Mouse (Mus musculus): ENCODE data around the gene Abhd17c. TPM values are rescaled to one million over a fixed set of nuclear protein-coding genes. Genes with fewer than 3 reads are reported as not detected.

The Abhd17c gene
- polyA plus RNA-seq, 1 experiment from 2014 or later, result 34.9 TPM

- ATAC-seq (ENCODE audit: low read depth) (no peak), DNase-seq (ENCODE audit: low spot score) (no peak)
- Histone ChIP-seq H3K4me2 (ENCODE audit: low read depth, low read length) (no peak overlapping the region), H3K9me3 (ENCODE audit: control insufficient read depth, low read length) (no peaks in the 10 kb centered on the region), H3K27me3 (replicated peaks; ENCODE audit: control insufficient read depth, insufficient read depth, low read length) (no peaks in the 10 kb centered on the region), H3K4me3 (ENCODE audit: low read depth, low read length) (no peak overlapping the region), H3K9ac (ENCODE audit: low read depth, low read length) (no peak overlapping the region), H3K27ac (replicated peaks; ENCODE audit: low read depth, low read length) (no peak overlapping the region), H3K36me3 (ENCODE audit: control insufficient read depth, insufficient read depth, low read length) (no peaks in the 10 kb centered on the region), H3K4me1 (ENCODE audit: control insufficient read depth, insufficient read depth, low read length) (peaks cover 31% of the 10 kb centered on the region)
- WGBS, result 59% methylated on average over 12 of the region's 12 CpGs
Observed at GRCm38 (mm10) chr7:84119216-84120105, 32.2 kb downstream of the Abhd17c start.

DNA sequence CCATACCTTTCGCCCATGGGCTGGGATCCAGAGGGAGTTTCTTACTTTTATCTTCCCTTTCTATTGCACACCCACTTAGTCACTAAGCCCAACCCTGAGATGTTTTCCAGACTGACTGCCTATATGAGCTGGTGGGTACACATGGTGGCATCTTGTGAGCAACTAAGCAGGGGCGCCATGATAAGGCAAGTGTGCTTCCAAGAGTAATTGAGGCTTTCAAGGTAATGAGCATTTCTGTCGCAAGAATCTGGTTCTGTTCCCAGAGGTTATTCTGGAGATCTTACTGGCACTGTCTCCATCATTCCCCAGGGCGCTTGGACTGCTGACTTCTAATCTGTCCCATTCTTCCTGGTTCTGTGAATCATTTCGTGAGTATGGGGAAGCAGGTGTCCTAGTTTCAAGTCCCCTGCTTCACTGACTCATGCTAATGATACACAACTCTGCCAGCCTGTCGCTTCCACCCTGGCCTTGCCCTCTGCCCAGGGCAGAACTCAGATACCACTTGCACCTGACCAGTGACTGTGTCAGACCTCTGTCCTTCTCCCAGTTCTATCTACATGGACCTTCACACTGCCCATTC, 34.1 kb downstream of the Abhd17c start:
- Histone ChIP-seq H3K27me3 (replicated peaks; ENCODE audit: control insufficient read depth, insufficient read depth, low read length) (no peaks in the 10 kb centered on the region), H3K4me3 (ENCODE audit: low read depth, low read length) (no peak overlapping the region), H3K9me3 (ENCODE audit: control insufficient read depth, low read length) (no peaks in the 10 kb centered on the region), H3K4me1 (ENCODE audit: control insufficient read depth, insufficient read depth, low read length) (peaks cover 37% of the 10 kb centered on the region), H3K36me3 (ENCODE audit: control insufficient read depth, insufficient read depth, low read length) (no peaks in the 10 kb centered on the region), H3K9ac (ENCODE audit: low read depth, low read length) (no peak overlapping the region), H3K27ac (replicated peaks; ENCODE audit: low read depth, low read length) (no peak overlapping the region), H3K4me2 (ENCODE audit: low read depth, low read length) (no peak overlapping the region)
- DNase-seq (ENCODE audit: low spot score) (no peak), ATAC-seq (ENCODE audit: low read depth) (no peak)
- WGBS, result 73% methylated on average over 6 of the region's 6 CpGs

DNA sequence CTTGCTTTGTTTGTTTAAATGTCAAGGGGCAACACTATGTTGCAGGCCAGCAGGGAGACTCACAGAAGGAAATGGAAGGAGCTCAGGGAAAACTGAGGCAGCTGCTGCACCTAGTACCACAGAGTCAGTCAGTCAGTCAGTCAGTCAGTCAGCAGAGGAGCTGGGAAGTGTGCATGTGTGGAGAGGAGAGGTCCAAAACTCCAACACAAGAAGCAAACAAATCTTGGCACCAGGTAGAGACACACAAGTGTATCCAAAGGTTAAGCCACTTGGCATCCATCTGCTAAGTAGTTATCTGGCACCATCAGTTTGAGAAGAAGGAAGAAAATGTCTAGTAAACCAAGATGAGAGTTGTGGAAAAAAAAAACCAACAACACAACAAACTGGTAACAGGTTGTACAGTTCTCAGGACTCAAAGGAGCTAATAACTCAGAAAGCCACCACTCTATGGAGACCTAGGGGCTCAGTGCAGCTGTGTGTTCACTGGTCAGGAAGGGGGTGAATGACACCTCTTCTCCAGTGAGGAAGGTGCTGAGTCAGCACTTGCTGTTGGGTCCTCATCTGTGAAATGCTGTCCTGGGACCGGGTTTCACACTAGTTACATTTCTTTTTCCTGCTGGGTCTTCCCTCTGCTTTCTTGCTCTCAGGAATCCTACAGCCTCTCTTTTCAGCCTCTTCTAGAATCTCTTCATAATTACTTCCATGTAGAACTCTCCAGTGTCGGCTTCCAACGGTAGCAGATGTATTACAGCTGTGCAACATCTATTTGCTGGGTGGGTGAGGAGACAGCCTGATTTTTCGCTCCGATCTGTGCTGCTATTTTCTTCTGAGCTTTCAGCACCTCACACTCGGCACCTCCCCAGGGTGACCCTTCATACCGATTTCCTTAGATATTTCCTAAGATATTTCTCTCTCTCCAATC, 34.8 kb downstream of the Abhd17c start:
- Histone ChIP-seq H3K9ac (ENCODE audit: low read depth, low read length) (no peak overlapping the region), H3K36me3 (ENCODE audit: control insufficient read depth, insufficient read depth, low read length) (no peaks in the 10 kb centered on the region), H3K27ac (replicated peaks; ENCODE audit: low read depth, low read length) (no peak overlapping the region), H3K9me3 (ENCODE audit: control insufficient read depth, low read length) (no peaks in the 10 kb centered on the region), H3K4me2 (ENCODE audit: low read depth, low read length) (no peak overlapping the region), H3K4me1 (ENCODE audit: control insufficient read depth, insufficient read depth, low read length) (peaks cover 37% of the 10 kb centered on the region), H3K4me3 (ENCODE audit: low read depth, low read length) (no peak overlapping the region), H3K27me3 (replicated peaks; ENCODE audit: control insufficient read depth, insufficient read depth, low read length) (no peaks in the 10 kb centered on the region)
- no peak for ATAC-seq (ENCODE audit: low read depth)
- 37% methylated on average over 7 of the region's 7 CpGs for WGBS
- DNase-seq (ENCODE audit: low spot score), result peak; percentile 68

GRCm38 (mm10) chr7:84115385-84115784, 36.3 kb downstream of the Abhd17c start:
- DNase-seq (ENCODE audit: low spot score), result no peak

GRCm38 (mm10) chr7:84114775-84115174, 36.9 kb downstream of the Abhd17c start:
- Histone ChIP-seq H3K27ac (replicated peaks; ENCODE audit: low read depth, low read length) (no peak overlapping the region), H3K4me2 (ENCODE audit: low read depth, low read length) (no peak overlapping the region), H3K9me3 (ENCODE audit: control insufficient read depth, low read length) (no peaks in the 10 kb centered on the region), H3K9ac (ENCODE audit: low read depth, low read length) (no peak overlapping the region), H3K4me3 (ENCODE audit: low read depth, low read length) (no peak overlapping the region), H3K36me3 (ENCODE audit: control insufficient read depth, insufficient read depth, low read length) (peaks cover 8% of the 10 kb centered on the region; the same call in 1 of the 2 replicates), H3K27me3 (replicated peaks; ENCODE audit: control insufficient read depth, insufficient read depth, low read length) (no peaks in the 10 kb centered on the region), H3K4me1 (ENCODE audit: control insufficient read depth, insufficient read depth, low read length) (peaks cover 21% of the 10 kb centered on the region; the same call in 1 of the 2 replicates)
- DNase-seq (ENCODE audit: low spot score) (peak; percentile 52), ATAC-seq (ENCODE audit: low read depth) (no peak)
- WGBS, result 65% methylated on average over 3 of the region's 3 CpGs

More at GRCm38 (mm10) chr7:84115385-84115784, 36.3 kb downstream of the Abhd17c start:
- no peaks in the 10 kb centered on the region for H3K27me3 ChIP-seq (replicated peaks; ENCODE audit: control insufficient read depth, insufficient read depth, low read length)
- H3K9ac ChIP-seq (ENCODE audit: low read depth, low read length), result no peak overlapping the region
- no peak overlapping the region for H3K4me3 ChIP-seq (ENCODE audit: low read depth, low read length)
- H3K9me3 ChIP-seq (ENCODE audit: control insufficient read depth, low read length), result no peaks in the 10 kb centered on the region
- 51% methylated on average over 2 of the region's 2 CpGs for WGBS
- H3K27ac ChIP-seq (replicated peaks; ENCODE audit: low read depth, low read length), result no peak overlapping the region
- no peak for ATAC-seq (ENCODE audit: low read depth)
- peaks cover 27% of the 10 kb centered on the region for H3K4me1 ChIP-seq (ENCODE audit: control insufficient read depth, insufficient read depth, low read length)
- H3K36me3 ChIP-seq (ENCODE audit: control insufficient read depth, insufficient read depth, low read length), result peaks cover 2% of the 10 kb centered on the region; the same call in 1 of the 2 replicates
- H3K4me2 ChIP-seq (ENCODE audit: low read depth, low read length), result no peak overlapping the region

GRCm38 (mm10) chr7:84113035-84113390, 38.7 kb downstream of the Abhd17c start:
- WGBS, result 74% methylated on average over 8 of the region's 8 CpGs
- no peaks in the 10 kb centered on the region for H3K27me3 ChIP-seq (replicated peaks; ENCODE audit: control insufficient read depth, insufficient read depth, low read length)
- H3K4me2 ChIP-seq (ENCODE audit: low read depth, low read length), result no peak overlapping the region
- DNase-seq (ENCODE audit: low spot score) (no peak), ATAC-seq (ENCODE audit: low read depth) (no peak)
- no peak overlapping the region for H3K4me3 ChIP-seq (ENCODE audit: low read depth, low read length)
- H3K27ac ChIP-seq (replicated peaks; ENCODE audit: low read depth, low read length), result no peak overlapping the region
- H3K9ac ChIP-seq (ENCODE audit: low read depth, low read length), result no peak overlapping the region
- H3K4me1 ChIP-seq (ENCODE audit: control insufficient read depth, insufficient read depth, low read length), result peaks cover 14% of the 10 kb centered on the region; the same call in 1 of the 2 replicates
- H3K36me3 ChIP-seq (ENCODE audit: control insufficient read depth, insufficient read depth, low read length), result peaks cover 17% of the 10 kb centered on the region; the same call in 1 of the 2 replicates
- no peaks in the 10 kb centered on the region for H3K9me3 ChIP-seq (ENCODE audit: control insufficient read depth, low read length)

DNA sequence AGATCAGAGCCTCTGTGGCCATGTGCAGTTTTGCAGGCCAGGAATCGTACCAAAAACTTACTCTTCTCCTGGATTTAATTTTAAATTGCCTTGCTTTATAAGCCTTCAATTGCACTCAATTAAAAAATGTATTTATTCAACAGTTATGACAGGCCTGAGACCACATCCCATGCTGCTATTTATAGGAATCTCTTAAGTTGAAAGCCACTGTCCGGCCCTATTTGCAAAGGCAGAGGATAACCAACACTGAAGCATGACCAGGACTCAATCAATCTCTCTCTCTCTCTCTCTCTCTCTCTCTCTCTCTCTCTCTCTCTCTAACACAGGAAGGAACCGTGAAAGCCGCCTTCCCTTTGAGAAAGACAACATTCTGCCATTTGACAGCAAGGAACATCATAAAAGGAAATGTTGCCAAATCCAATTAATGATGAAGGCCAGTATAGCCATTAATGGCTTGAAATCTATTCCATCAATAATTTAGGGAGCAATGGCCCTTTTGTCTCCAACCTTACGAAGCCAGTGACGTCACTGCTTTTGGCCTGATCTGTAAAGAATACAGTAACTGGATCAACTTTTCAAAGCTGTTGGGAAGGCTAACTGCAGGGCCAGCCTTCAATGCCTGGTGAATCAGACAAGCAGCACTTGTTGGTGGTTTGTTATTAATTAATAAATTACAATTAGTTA, 39.2 kb downstream of the Abhd17c start:
- no peak overlapping the region for H3K9ac ChIP-seq (ENCODE audit: low read depth, low read length)
- peaks cover 12% of the 10 kb centered on the region; the same call in 1 of the 2 replicates for H3K4me1 ChIP-seq (ENCODE audit: control insufficient read depth, insufficient read depth, low read length)
- no peak for DNase-seq (ENCODE audit: low spot score)
- WGBS, result 82% methylated on average over 6 of the region's 6 CpGs
- no peak overlapping the region for H3K27ac ChIP-seq (replicated peaks; ENCODE audit: low read depth, low read length)
- no peak overlapping the region for H3K4me3 ChIP-seq (ENCODE audit: low read depth, low read length)
- peaks cover 17% of the 10 kb centered on the region; the same call in 1 of the 2 replicates for H3K36me3 ChIP-seq (ENCODE audit: control insufficient read depth, insufficient read depth, low read length)
- H3K9me3 ChIP-seq (ENCODE audit: control insufficient read depth, low read length), result no peaks in the 10 kb centered on the region
- H3K27me3 ChIP-seq (replicated peaks; ENCODE audit: control insufficient read depth, insufficient read depth, low read length), result no peaks in the 10 kb centered on the region
- ATAC-seq (ENCODE audit: low read depth), result no peak
- H3K4me2 ChIP-seq (ENCODE audit: low read depth, low read length), result no peak overlapping the region

All from embryonic facial prominence, embryonic 14.5 days (tissue).